Mouse (Mus musculus) liver (tissue): ENCODE measurements at regions not wholly inside any gene's neighbourhood (a gene's known extent, or its start where the extent isn't known, plus 50 kb on each side); places are given as distances from the start of the nearest gene placed in this dataset.
"Not testable (repeated sequence)": the region's sequence is repeated elsewhere in the genome, so short reads cannot be mapped to it uniquely, and the experiment has no call there.

Experiments
- DNase-seq: peaks from one replicate; pipeline ENCODE4 v3.0.0-alpha.2; 2020; ENCODE audit warnings: mixed read lengths

DNA sequence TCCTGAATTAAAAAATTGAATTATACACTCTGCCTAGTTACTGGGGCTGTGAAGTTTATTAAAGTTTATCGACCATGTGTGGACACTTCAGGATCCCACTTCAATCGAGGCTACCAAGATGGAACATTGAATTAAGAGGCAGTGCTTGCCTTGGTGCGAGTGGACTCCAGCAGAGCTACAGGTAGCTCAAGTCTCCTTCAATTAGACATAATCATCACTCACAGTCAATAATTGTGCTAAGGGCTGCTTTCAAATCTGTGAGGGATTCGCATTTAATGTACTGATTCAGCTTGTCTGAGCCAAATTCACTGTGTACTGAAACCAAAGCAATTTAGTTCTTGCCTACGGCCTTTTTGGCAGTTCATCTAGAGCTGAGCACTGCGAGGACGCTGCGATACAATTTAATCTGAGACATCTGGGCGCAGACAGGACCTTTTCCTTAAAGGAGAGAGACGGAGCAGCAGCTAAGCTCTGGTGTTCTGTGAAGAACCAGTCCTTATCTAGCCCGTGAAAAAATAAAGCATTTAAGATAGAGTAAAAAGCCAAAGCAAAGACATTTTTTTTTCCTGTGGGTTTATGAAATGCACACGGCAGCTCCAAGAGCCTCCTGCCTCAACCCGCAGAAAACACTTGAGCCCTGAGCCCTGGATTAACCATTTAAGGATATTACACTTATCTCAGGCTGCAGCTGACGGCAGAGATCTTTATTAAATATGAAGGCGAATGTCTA, 220.8 kb upstream of the Irx1 start:
- no peak for DNase-seq

DNA sequence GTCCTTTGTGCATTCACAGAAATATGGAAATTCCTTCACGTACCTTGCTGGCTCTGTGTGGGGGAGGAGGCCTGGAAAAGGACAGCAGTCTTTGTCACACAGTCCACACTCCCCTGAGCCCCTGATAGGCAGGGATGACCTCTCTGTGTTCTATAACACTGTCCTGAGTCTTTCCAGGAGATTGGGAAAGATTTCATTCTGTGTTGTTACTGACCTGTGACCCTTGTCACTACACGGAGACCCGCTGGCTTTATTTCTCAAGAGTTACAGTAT, 221.3 kb upstream of the Irx1 start:
- DNase-seq = no peak

DNA sequence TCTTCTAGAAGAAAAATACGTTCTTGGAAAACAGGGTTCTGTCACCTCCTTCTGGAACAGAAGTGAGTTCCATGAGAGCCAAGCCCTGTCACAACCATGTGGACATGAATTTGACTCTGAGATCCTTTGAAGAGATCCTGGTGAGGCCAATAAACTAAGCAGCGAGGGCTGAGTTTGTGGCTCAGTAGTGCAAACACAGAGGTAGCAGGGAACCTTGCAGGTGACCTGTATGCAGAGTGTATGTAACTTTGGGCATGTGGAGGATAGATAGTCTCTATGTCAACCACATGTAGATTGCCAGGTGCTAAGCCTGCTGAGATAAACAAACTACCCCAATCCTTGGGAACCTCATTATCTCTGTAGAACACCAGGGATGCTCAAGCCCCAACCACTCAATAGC, 232.4 kb upstream of the Irx1 start:
- no peak for DNase-seq

DNA sequence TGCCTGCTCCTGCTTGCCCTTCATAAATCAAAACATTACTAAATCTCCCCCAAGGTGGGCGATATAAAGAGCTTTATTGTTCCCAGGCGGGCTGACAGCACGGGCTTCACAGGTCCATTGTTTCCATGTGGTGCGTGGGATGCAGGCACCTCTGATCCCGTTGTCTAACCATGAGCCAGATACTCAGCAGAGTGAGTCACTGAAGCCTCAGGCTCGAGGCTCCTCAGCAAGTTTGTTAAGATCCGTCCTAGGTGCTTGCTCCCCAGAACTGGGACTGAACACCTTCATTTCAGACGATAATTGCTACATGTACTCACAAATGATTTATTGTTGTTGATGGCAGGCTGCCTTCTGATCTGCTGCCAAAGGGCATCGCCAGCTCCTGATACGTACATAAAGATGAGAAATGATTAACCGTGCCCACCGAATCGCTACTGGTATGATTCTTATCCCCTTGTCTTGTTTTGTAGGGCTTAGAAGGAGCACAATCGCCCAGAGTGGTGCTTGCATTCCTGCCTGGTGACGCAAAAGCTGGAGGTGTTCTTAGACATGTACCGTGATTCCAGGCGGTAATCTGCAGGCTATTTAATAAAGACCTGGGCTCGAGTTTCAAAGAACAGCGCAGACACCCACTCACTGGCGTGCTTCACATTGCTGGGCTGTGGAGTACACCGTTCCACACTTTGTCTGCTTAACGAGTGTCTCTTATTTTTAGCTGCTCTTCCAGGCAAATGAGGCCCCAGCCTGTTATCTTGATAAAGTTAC, 235.0 kb upstream of the Irx1 start:
- peak; percentile 3 for DNase-seq

DNA sequence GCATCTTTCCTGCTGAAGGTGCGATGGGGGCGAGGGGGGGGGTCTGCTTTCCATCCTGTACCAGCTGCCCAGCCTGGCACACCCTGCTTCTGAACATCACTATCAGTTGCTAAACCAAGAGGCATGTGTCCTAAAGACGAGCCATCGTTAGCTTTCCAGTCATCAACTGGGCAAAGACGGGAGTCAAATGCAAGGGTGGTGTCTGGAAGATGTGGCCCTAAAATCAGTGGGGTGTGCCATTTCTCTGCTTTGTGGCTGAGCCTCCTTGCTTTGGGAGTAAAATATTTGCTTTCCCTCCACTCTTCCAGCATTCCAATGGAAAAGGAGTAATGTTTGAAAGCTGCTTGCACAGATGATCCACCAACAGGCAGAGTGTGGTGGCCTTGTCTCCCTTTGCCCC, 246.0 kb upstream of the Irx1 start:
- DNase-seq = no peak

DNA sequence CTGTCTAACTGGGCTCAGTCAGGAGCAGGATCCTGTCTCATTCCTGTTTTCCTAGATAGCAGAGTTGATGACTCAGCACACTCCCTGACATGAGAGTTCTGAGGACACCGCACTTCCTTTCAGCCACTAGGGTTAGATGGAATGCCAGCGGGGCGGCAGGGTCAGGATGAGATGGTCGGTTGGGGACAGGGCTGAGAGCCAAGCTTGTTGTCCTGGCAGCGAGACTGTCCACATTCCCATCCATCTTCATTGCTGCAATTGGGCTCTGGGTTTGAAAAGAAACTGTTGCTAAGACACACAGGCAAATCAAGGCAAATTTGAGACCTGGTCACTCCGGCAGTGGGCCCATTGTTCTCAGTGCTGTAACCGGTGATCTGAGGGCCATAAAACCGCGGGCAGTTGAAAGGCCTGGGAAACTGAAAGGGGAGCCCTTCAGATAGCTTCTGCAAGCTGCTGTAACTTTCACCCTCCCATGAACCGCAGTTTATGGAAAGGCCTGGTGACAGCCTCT, 246.5 kb upstream of the Irx1 start:
- no peak for DNase-seq

DNA sequence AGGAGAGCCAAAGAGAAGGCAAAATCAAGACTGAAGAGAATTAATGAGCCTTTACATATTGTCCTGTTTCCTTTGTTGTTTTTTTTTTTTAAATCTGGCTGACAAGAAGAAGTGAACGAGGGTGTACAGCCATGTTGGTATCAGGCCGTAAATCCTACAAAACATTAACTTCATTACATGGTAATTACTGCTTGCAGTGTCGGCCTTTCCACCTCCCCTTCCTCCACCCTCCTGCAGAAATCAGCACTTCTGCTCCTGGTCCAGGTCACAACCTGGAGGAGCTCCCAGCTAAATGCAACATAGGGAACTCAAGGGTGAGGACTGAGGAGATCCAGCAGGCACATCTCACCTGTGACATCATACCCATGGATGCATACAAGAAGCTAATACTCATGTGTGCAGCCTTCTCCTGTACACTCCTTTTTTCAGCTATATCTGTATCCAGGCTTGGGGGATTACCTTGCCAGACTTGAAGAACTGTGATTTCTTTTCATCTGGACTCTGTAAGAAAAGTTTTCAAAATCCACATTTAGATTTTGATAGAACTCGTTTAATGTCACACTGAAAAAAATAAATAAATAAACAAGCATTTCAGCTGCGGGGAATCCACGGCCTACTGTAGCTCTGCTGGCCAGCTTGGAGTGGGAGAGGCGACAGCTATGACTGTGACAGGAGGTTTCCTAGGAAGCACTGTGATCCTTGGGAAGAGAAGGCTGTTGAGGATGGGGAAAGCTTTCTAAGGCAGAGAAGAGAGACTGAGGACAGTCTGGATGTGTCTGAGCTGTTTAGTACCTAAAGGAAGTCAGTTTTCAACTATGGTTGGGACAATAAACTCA, 247.2 kb upstream of the Irx1 start:
- no peak for DNase-seq

DNA sequence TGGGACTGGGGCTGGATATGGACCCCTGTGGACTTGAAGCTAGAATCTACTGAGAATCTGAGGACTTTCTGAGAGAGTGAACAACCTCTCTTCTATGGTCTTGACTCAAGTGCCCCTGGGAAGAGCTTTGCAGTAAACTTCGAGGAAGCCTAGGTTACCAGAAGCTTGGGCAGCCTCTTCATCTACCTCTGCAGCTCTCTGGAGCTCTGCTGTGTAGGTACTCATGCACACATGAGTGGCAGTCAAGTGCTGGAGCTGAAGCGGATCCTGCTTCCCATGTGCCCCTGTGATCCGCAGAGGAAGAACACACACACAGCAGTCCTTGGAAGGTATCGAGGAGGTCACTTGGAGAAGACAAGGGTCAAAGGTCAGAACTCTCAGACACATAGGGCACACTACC, 248.2 kb upstream of the Irx1 start:
- DNase-seq = no peak

DNA sequence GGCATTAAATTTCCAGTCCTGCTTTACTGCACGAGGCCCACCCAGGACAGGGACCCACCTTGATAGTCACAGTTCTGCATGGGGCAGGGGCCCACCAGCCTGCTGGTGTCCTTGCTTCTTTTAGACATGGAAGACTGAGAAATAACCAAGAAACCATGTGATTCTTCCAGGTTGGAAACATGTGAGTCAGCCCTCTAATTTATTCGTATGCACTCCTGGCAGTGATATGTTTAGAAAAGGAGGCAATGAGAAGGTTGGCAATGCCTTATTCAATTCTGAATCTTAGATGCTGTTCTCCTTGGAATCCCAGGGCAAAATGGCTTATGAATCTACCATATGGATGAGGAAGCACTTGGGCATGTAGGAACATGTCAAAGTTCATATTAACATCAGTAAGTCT, 249.2 kb upstream of the Irx1 start:
- DNase-seq = no peak

DNA sequence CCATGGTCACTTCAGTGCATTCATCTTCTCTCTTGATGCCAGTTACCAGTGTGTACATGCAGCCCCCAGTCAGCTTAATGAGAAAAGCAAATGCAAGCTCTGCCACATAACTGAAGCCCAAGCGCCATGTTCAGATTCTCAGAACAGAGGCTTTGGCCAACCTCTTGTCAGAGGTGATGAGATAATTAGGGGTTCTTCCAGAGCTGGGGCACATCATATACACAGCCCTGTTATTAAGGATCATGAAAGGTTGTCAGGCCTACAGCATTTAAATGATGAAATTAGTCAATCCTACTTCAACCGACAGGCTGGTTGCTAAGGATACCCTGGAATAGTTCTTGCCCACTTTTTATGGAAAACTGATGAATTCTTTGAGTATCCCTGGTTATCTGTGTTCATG, 255.8 kb upstream of the Irx1 start:
- DNase-seq = no peak

DNA sequence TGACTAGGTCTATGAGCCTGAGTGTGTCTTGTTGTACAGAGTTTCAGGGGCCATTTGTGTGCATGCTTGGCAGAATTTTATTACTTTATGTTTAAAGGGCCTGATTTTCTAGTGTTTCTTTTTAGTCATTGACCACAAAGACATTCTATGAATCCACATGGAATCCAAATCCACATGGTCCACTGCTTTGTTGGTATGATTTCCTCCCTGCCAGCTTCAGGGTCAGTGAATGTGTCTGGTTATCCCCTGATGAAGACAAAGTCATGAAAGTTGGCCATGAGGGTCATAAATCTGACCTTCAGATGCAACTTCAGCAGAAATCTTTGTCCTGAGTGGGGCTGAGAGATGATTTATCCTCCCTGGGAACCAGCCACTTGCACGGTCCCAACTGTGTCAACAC, 263.6 kb upstream of the Irx1 start:
- DNase-seq = no peak

DNA sequence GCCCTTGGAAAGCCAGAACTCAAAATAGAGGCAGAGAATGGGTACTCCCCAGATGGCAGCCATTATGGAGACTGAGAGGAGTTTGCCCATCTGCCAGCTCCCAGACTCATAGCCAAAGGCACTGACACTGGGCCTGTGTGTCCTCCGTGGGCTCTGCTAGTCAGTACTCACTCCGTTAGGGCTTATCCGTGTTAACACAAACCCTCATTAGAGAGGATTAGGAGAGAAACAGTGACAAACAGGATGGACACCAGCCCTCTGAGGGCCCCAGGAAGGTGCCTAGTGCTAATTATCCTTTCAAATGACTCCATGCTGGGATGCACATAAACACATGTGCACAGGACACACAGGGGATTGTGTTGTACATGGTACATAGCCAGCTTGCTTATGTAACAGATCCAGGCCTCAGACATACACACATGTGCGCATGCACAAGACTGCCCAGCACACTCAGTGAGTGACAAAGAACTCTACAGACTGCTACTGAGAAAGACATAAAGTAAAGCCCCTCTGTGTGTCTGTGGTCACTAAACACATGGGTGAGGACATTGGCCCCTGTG, 267.6 kb upstream of the Irx1 start:
- DNase-seq = no peak

DNA sequence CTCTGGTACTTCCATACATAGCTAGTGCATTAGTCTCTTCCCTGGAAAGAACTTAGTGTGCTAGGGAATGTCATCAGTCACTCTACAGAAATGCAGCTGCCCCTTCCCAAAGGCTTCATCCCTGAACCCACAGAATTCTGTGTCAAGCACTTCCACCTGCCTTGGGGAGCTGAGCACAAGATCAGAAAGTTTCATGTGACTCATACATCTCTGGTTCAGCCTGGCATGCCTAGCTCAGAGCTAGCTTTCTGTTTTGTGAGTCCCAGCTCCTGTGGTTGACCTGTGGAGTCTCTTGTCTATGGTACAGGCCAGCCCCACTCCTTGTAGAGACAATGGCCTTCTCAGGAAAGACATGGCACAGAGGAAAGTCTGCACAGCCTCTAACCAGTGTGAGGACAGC, 268.6 kb upstream of the Irx1 start:
- DNase-seq = no peak

DNA sequence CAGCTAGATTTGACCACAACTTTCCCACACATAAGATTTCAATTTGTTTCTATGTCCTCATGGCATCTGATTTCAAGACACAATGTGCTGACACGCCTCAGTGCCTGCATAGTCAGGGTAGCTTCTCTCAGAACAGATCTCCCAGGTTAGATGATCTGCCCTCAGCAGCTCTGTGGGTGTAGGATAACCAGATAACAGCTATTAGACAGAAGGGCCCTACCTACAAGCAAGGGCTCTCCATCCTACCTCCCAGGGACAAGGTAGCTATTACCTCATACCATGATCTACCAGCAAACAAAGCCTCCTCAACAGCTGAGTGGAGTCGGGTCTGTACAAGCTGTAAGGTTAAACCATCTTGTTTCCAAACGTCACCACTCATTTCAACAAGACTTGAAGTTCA, 278.4 kb upstream of the Irx1 start:
- DNase-seq = no peak

DNA sequence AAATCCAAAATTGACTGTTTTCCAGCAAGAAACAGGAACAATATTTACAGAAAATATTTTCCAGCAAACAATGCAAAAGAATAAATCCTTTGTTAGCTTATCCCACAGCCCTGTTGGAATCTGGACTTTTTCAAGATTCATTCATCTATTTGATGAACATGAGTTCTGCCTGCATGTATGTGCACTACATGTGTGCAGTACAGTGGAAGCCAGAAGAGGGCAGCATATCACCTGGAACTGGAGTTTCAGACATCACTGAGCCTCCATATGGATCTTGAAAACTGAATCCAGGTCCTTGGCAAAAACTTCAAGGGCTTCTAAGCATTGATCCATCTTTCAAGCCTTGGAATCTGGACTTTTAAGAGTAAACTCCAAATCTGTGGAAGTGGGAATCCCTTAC, 286.9 kb upstream of the Irx1 start:
- DNase-seq = no peak

DNA sequence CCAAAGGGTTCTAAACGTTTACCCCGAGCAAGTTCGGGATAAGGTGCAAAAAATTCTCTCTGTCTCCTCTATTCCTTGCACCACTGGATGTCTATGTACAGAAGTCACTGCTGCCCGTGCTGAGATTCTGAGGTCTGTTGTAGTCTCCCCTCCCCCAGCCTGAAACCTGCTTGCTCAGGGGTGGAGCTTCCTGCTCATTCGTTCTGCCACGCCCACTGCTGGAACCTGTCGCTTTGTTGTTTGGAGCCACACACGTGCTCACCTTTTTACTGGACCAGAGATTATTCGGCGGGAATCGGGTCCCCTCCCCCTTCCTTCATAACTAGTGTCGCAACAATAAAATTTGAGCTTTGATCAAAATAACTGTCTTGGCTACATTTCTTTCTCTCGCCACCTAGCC, 289.7 kb upstream of the Irx1 start:
- DNase-seq = not testable (repeated sequence)

DNA sequence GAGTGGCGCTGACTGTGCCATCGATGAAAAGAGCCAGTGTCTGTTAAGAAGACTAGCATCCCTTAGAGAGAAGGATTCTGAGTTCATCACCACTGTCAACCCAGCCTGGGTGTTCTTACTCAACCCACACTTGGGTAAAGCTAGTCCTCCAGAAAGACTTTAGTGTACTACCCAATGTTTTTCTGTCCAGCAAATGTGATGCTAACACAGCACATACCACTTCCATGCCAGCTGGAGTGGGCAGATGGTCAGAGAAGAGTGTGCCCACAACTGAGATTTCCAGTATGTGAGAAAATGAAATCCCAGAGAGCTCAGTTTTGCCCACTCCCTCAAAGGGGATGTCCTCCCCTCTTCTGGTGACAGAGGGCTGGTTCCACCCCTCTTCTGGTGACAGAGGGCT, 295.3 kb upstream of the Irx1 start:
- no peak for DNase-seq

DNA sequence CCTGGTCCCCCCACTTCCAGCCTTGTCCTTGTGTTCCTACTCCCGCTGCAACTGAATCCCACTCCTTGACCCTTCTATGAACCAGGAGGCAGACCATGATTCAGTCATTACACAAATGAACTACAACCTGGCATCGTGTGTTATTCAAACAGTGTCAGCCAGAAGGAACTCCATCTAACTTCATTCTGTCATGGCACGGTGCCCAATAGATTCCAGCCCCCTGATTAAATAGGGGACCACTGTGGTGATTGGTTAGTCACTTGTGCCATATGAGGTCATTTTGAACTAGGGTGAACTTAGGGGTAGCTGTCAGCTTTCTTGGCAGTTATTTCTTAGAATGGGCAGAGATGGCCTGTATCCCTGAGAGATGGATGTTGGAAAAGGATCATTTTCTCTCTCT, 300.9 kb upstream of the Irx1 start:
- no peak for DNase-seq

DNA sequence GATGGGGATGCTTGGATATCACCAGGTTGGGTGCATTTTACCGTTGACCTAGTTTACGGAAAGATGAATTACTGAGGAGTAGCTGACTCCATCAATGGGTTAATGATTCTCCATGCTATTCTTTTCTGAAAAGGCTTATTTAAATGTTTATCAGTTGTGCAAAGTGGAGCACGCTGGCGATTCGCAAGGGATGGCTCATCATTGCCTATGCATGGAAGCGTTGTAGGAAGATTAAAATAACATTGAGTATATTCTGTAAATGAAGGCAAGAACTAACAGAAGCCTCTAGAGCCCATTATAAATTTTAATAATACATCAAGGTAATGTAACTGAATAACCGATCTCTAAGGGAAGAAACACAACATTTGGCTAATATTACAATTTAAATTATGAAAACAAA, 301.6 kb upstream of the Irx1 start:
- no peak for DNase-seq

DNA sequence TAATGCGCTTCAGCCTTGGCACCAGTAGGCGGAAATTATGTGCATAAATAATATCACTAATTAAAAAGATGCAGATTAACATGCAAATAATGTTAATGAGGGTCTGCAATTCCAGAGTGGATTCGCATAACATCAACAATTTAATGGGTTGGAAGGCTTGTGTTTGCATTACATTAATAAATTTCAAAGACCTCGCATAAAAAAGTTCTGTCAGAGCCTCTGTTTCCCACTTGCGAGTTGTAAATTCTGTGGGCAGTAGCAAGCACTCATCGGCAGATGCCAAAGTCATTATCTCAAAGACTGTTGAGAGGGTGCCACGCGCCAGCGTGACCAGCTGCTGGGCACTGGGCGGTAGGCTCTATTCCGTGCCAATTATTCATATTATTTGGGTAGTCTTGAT, 302.1 kb upstream of the Irx1 start:
- DNase-seq = no peak

DNA sequence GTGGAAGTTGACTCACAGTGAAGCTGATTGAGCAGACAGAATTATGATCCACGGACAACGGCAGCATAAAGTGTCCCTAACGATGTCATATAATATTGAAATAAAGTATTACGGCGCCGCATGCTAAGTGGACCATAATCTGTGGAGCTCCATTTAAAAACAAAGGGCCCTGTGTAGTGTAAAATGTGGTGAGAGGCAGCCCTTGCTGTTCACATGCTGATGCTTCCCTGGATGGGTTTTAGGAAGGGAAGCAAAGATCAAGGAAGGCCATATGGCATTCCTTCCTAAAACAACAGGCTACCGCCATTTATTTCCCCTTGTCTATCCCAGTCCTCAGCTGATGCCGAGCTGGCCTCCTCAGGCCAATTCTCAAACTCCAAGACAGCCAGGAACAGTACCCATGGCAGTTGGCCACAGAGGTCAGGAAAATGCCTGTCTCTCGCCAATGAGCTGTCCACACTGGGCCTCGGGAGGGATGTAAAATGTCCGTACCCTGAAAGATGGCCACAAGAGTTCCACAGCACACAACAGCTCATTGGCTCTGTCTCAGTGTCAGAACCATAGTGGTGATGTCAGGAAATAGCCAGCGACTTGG, 302.7 kb upstream of the Irx1 start:
- no peak for DNase-seq

DNA sequence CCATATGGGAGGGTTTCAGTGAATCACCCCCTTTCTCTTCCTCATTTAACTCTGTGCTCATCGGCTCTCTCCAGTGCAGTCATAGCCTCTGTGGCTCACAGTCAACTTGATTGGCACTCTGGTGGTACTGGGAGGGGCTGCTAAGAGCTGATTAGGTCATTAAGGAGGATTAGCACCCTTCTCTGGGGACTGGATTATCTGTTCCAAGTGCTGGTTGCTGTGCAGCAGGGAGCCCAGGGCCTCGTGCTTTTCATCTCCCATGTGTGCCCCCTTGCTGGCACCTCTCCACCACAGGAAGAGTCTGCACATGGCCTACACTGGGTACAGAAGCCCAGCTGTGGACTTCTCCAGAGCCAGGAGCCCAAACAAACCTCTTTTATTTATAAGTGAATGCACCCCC, 316.8 kb upstream of the Irx1 start:
- no peak for DNase-seq

DNA sequence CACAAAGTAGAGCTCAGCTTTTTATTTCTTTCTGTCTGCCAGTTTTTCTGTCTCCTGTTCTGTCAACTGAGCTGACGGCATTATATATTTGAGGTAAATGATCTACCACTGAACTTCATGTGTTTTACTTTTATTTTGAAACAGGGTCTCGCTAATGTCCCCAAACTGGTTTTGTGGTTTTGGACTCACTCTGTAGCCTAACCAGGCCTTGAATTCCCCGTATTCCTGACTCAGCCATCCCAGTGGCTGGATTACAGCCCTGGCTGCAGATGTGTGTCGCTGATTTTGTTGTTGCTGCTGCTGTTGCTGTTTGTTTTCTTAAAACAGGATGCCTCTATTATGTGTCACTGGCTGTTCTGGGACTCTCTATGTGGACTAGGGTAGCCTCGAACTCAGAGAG, 317.3 kb upstream of the Irx1 start:
- no peak for DNase-seq
